Mouse (Mus musculus): ENCODE measurements at regions not wholly inside any gene's neighbourhood (a gene's known extent, or its start where the extent isn't known, plus 50 kb on each side); places are given as distances from the start of the nearest gene placed in this dataset.

DNA sequence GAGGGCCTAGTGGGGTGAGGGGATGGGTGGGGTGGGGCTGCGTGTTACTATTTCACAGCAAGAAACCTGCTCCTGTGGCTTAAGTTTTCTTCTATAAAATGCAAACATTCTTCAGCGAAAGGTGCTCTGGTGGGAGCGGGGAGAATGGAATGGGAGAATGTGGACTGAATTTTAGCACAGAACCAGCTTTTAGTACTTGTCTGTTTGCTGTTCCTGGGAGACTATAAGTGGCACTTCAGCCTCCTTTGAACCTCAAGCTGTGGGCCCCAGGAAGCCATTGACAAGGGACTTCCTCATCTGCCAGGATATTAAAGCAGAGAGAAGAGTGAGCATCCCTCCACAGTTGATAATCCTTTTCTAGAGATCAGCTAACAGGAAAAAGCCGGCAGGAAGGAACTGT lies 580.2 kb downstream of the Zfp706 start:
- Histone ChIP-seq H3K9me3 (ENCODE audit: control insufficient read depth, low read length) (no peaks in the 10 kb centered on the region), H3K27me3 (ENCODE audit: control insufficient read depth, insufficient read depth, low read length) (no peaks in the 10 kb centered on the region), H3K9ac (replicated peaks; ENCODE audit: low read depth, low read length) (no peak overlapping the region), H3K27ac (ENCODE audit: low read depth, low read length) (no peak overlapping the region), H3K4me2 (ENCODE audit: low read depth, low read length) (no peak overlapping the region), H3K4me1 (ENCODE audit: control insufficient read depth, insufficient read depth, low read length) (no peaks in the 10 kb centered on the region), H3K36me3 (ENCODE audit: control insufficient read depth, insufficient read depth, low read length) (no peaks in the 10 kb centered on the region), H3K4me3 (ENCODE audit: low read depth, low read length) (no peak overlapping the region)
- no peak for ATAC-seq (ENCODE audit: low read depth)
- WGBS: 65% methylated on average over 4 of the region's 4 CpGs

DNA sequence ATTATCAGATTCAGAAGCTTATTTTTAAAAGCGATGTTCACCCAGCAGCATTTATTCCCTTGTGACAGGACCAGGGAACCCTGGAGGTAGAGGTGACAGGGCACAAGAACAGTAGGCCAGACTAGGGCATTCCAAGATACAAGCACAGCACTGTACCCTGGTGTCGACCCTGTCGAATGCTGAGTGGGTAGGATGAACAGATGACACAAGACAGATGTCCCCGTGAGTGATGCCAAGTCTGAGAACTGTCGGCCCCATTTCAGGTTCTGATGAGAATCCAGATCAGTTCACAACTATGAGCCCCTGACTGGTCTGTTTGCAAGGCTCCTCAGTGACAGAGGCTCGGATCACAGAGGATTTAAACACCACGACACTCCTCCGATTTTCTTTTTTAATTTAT lies 581.7 kb downstream of the Zfp706 start:
- Histone ChIP-seq H3K27me3 (ENCODE audit: control insufficient read depth, insufficient read depth, low read length) (no peaks in the 10 kb centered on the region), H3K4me2 (ENCODE audit: low read depth, low read length) (no peak overlapping the region), H3K4me1 (ENCODE audit: control insufficient read depth, insufficient read depth, low read length) (no peaks in the 10 kb centered on the region), H3K4me3 (ENCODE audit: low read depth, low read length) (no peak overlapping the region), H3K9ac (replicated peaks; ENCODE audit: low read depth, low read length) (no peak overlapping the region), H3K36me3 (ENCODE audit: control insufficient read depth, insufficient read depth, low read length) (no peaks in the 10 kb centered on the region), H3K27ac (ENCODE audit: low read depth, low read length) (no peak overlapping the region), H3K9me3 (ENCODE audit: control insufficient read depth, low read length) (no peaks in the 10 kb centered on the region)
- no peak for ATAC-seq (ENCODE audit: low read depth)
- WGBS: 80% methylated on average over 8 of the region's 8 CpGs

DNA sequence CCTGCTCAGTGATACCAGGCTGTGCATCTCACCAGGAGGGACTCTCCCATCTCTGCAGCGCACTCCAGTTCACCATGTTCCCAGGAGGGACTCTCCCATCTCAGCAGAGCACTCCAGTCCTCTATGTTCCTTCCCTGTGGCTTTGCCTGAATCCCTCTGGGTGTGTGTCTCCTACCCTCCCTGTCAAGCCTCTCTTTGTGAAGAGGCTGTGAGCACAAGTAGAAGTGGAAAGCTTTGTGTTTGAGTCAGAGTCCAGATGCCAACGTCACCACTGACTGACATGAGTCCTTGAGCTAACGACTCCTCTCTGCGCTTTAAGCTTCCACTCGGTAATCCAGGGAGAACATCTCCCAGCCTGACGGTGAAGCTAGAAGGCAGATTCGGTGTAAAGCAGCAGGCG lies 583.5 kb downstream of the Zfp706 start:
- no peak for ATAC-seq (ENCODE audit: low read depth)
- Histone ChIP-seq H3K4me1 (ENCODE audit: control insufficient read depth, insufficient read depth, low read length) (no peaks in the 10 kb centered on the region), H3K27ac (ENCODE audit: low read depth, low read length) (no peak overlapping the region), H3K9me3 (ENCODE audit: control insufficient read depth, low read length) (no peaks in the 10 kb centered on the region), H3K27me3 (ENCODE audit: control insufficient read depth, insufficient read depth, low read length) (no peaks in the 10 kb centered on the region), H3K4me3 (ENCODE audit: low read depth, low read length) (no peak overlapping the region), H3K36me3 (ENCODE audit: control insufficient read depth, insufficient read depth, low read length) (no peaks in the 10 kb centered on the region), H3K9ac (replicated peaks; ENCODE audit: low read depth, low read length) (no peak overlapping the region), H3K4me2 (ENCODE audit: low read depth, low read length) (no peak overlapping the region)
- WGBS: 92% methylated on average over 8 of the region's 8 CpGs

DNA sequence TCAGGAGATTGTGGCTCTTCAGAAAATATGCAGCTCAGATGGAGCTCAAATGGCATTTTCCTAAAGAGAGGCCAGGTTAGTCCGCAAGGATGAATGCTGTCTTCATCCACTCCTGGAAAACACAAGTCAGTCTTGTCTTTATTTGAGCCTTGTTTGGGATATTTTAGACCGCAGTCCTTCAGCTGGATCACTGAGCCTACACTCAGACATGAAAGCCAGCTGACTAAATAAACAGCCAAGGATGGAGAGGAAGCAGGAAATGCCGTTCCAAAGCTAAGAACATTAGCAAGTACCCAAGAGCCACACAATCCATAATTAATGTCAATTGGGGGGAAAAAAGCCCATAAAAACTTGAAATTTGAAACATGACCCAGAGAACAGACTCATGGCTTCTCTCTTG lies 584.8 kb downstream of the Zfp706 start:
- Histone ChIP-seq H3K36me3 (ENCODE audit: control insufficient read depth, insufficient read depth, low read length) (no peaks in the 10 kb centered on the region), H3K4me3 (ENCODE audit: low read depth, low read length) (no peak overlapping the region), H3K4me1 (ENCODE audit: control insufficient read depth, insufficient read depth, low read length) (no peaks in the 10 kb centered on the region), H3K9me3 (ENCODE audit: control insufficient read depth, low read length) (no peaks in the 10 kb centered on the region), H3K4me2 (ENCODE audit: low read depth, low read length) (no peak overlapping the region), H3K27ac (ENCODE audit: low read depth, low read length) (no peak overlapping the region), H3K9ac (replicated peaks; ENCODE audit: low read depth, low read length) (no peak overlapping the region), H3K27me3 (ENCODE audit: control insufficient read depth, insufficient read depth, low read length) (no peaks in the 10 kb centered on the region)
- WGBS: 79% methylated on average over 3 of the region's 3 CpGs
- no peak for ATAC-seq (ENCODE audit: low read depth)

DNA sequence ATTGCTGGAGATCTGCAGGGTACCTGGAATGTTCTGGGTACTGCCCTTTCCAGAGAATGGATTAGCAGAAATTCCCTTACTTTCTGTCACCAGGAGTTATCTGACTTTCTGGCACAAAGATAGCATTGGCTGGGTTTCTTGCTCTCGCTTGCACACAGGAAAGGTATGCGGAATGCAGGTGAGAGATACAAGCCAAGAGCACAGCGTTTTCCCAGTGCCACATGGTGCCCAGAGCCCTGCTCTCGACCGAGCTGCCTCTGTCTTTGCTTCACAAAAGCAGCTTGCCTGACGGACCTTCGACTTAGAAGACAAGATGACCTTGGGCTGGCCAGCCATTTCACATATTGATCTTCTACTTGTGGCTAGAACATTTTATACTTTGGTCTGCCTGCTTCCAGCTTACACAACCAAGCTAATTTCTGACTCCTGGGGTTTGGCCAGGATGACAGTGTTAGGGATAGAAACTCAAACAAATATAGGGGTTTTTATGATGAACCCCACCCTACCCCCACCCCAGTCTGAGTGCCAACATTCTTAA lies 587.6 kb downstream of the Zfp706 start:
- ATAC-seq (ENCODE audit: low read depth): no peak
- H3K27ac ChIP-seq (ENCODE audit: low read depth, low read length): no peak overlapping the region
- H3K36me3 ChIP-seq (ENCODE audit: control insufficient read depth, insufficient read depth, low read length): no peaks in the 10 kb centered on the region
- no peaks in the 10 kb centered on the region for H3K4me1 ChIP-seq (ENCODE audit: control insufficient read depth, insufficient read depth, low read length)
- no peaks in the 10 kb centered on the region for H3K9me3 ChIP-seq (ENCODE audit: control insufficient read depth, low read length)
- no peak overlapping the region for H3K4me2 ChIP-seq (ENCODE audit: low read depth, low read length)
- no peak overlapping the region for H3K9ac ChIP-seq (replicated peaks; ENCODE audit: low read depth, low read length)
- no peak overlapping the region for H3K4me3 ChIP-seq (ENCODE audit: low read depth, low read length)
- 94% methylated on average over 7 of the region's 7 CpGs for WGBS
- no peaks in the 10 kb centered on the region for H3K27me3 ChIP-seq (ENCODE audit: control insufficient read depth, insufficient read depth, low read length)

DNA sequence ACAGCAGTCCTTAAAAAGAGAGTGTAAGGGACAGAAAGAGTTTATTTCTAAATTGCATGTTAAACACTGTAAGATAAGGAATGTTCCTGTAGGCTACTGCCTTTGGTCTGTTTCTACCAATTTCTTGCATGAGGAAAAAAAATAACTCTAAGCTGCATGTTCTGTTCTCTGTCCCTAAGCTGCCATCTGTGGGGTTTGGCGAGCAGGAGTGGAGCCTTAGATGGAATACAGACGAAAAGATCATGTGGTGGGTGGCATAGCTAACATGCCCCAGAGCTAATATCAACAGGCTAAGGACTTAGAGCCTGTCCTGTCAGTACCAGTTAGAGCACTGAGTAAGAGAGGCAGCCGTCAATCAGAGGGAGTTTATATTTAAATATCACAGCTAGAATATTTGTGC lies 590.1 kb downstream of the Zfp706 start:
- ATAC-seq (ENCODE audit: low read depth): no peak

DNA sequence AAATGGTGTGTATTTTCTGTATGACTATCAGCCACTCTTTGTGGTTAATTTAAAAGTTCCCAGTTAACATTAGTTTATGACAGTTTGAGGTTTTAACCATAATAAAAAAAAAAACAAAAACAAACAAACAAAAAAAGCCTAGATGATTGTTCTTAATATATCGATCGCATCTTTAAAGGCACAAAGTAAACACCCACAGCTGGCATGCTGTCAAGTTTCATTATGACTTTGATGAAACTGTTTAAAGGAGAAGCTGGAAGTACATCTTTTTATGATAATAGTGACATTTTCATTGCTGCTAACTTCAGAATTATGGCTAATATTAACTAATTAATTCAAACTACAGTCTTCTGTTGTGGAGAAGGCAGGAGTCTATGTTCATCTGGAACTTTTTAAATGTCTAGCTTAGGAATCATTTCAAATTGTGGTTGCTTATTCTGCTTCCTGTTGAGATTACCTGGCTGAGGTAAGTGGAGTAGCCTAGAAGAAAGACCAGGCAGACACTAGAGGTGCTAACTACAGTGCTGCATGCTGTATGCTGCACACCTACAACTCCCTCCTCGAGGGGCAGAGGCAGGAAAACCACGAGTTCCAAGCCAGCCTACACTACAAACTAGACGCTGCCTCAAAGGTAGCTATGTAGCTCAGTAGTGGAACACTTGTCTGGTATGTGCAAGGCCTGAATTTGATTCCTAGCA lies 591.9 kb downstream of the Zfp706 start:
- Histone ChIP-seq H3K9ac (replicated peaks; ENCODE audit: low read depth, low read length) (no peak overlapping the region), H3K27ac (ENCODE audit: low read depth, low read length) (no peak overlapping the region), H3K4me3 (ENCODE audit: low read depth, low read length) (no peak overlapping the region), H3K4me2 (ENCODE audit: low read depth, low read length) (no peak overlapping the region), H3K4me1 (ENCODE audit: control insufficient read depth, insufficient read depth, low read length) (no peaks in the 10 kb centered on the region), H3K36me3 (ENCODE audit: control insufficient read depth, insufficient read depth, low read length) (no peaks in the 10 kb centered on the region), H3K27me3 (ENCODE audit: control insufficient read depth, insufficient read depth, low read length) (no peaks in the 10 kb centered on the region), H3K9me3 (ENCODE audit: control insufficient read depth, low read length) (no peaks in the 10 kb centered on the region)
- no peak for ATAC-seq (ENCODE audit: low read depth)
- WGBS: 85% methylated on average over 5 of the region's 5 CpGs

More for the DNA sequence above, 590.1 kb downstream of the Zfp706 start:
- no peak overlapping the region for H3K4me2 ChIP-seq (ENCODE audit: low read depth, low read length)
- H3K36me3 ChIP-seq (ENCODE audit: control insufficient read depth, insufficient read depth, low read length): no peaks in the 10 kb centered on the region
- 74% methylated on average over 3 of the region's 3 CpGs for WGBS
- H3K9me3 ChIP-seq (ENCODE audit: control insufficient read depth, low read length): no peaks in the 10 kb centered on the region
- no peaks in the 10 kb centered on the region for H3K4me1 ChIP-seq (ENCODE audit: control insufficient read depth, insufficient read depth, low read length)
- H3K27me3 ChIP-seq (ENCODE audit: control insufficient read depth, insufficient read depth, low read length): no peaks in the 10 kb centered on the region
- no peak overlapping the region for H3K9ac ChIP-seq (replicated peaks; ENCODE audit: low read depth, low read length)
- no peak overlapping the region for H3K27ac ChIP-seq (ENCODE audit: low read depth, low read length)
- H3K4me3 ChIP-seq (ENCODE audit: low read depth, low read length): no peak overlapping the region

DNA sequence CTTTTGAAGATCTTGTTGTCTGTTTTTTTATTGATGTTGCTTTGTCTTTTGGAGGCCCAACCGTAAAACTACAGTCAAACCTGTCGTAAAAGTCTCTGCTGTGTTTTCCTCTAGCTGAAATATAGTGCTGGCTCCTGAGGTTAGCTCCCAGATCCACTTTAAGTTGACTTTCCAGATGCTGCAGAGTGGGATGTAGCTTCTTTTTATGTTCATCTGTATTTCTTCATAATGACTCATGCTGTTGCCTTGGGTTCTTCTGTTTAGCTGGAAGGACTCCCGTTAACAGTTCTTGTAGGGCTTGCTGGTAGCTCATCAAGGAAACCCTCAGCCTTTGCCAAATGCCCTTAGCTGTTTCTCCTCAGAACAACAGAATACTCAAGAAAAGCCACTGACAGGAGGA lies 595.6 kb downstream of the Zfp706 start:
- Histone ChIP-seq H3K4me1 (ENCODE audit: control insufficient read depth, insufficient read depth, low read length) (no peaks in the 10 kb centered on the region), H3K27me3 (ENCODE audit: control insufficient read depth, insufficient read depth, low read length) (no peaks in the 10 kb centered on the region), H3K9ac (replicated peaks; ENCODE audit: low read depth, low read length) (no peak overlapping the region), H3K27ac (ENCODE audit: low read depth, low read length) (no peak overlapping the region), H3K4me3 (ENCODE audit: low read depth, low read length) (no peak overlapping the region), H3K36me3 (ENCODE audit: control insufficient read depth, insufficient read depth, low read length) (no peaks in the 10 kb centered on the region), H3K4me2 (ENCODE audit: low read depth, low read length) (no peak overlapping the region), H3K9me3 (ENCODE audit: control insufficient read depth, low read length) (no peaks in the 10 kb centered on the region)
- ATAC-seq (ENCODE audit: low read depth): no peak
- WGBS: 59% methylated on average over 3 of the region's 3 CpGs

DNA sequence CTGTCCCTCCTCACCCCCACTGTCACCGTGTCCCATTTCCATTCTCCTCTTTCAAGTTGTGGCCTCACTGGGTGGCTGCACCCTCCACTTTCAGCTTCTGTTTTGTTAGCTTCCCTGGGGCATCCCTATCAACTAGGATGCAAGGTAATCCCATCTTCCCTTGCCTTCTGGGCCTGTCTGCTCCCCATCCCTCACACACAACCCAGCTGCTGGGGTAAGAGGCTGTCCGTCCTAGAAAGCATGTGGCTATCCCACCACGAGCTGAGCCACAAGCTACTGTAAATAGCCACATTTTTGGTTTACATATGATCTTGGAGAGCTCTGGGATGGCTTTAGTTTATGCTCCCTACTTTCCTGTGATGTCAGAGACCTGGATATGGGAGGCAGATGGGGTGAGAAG lies 602.1 kb downstream of the Zfp706 start:
- WGBS: 86% methylated on average over 3 of the region's 3 CpGs
- H3K36me3 ChIP-seq (ENCODE audit: control insufficient read depth, insufficient read depth, low read length): no peaks in the 10 kb centered on the region

More for the DNA sequence above, 602.1 kb downstream of the Zfp706 start:
- Histone ChIP-seq H3K4me2 (ENCODE audit: low read depth, low read length) (no peak overlapping the region), H3K4me3 (ENCODE audit: low read depth, low read length) (no peak overlapping the region), H3K27me3 (ENCODE audit: control insufficient read depth, insufficient read depth, low read length) (no peaks in the 10 kb centered on the region), H3K4me1 (ENCODE audit: control insufficient read depth, insufficient read depth, low read length) (no peaks in the 10 kb centered on the region), H3K9me3 (ENCODE audit: control insufficient read depth, low read length) (no peaks in the 10 kb centered on the region), H3K27ac (ENCODE audit: low read depth, low read length) (no peak overlapping the region), H3K9ac (replicated peaks; ENCODE audit: low read depth, low read length) (no peak overlapping the region)
- no peak for ATAC-seq (ENCODE audit: low read depth)

All from neural tube, embryonic 14.5 days (tissue).